Mouse (Mus musculus): ENCODE results near the gene Ppara.

The Ppara gene

DNA sequence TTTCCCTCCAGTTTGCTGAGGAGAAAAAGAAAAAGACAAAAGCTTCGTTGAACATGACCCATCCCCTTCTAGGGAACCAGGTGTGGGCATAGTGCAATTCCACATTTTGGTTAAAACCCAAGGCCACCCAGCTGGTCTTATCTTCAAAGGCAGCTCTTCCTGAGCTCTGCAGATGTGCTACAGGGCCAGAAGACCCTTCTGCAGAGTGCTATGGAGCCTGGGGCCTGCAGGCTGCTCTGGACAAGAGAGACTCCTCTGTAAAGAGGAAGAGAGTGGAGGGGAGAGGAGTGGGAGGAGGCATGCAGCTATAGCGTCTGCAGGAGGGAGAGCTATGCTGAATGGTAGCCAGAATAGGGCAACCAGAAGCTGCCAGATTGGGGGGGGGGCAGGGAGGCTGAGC lies 4.8 kb upstream of the Ppara start:
- no peak for DNase-seq

DNA sequence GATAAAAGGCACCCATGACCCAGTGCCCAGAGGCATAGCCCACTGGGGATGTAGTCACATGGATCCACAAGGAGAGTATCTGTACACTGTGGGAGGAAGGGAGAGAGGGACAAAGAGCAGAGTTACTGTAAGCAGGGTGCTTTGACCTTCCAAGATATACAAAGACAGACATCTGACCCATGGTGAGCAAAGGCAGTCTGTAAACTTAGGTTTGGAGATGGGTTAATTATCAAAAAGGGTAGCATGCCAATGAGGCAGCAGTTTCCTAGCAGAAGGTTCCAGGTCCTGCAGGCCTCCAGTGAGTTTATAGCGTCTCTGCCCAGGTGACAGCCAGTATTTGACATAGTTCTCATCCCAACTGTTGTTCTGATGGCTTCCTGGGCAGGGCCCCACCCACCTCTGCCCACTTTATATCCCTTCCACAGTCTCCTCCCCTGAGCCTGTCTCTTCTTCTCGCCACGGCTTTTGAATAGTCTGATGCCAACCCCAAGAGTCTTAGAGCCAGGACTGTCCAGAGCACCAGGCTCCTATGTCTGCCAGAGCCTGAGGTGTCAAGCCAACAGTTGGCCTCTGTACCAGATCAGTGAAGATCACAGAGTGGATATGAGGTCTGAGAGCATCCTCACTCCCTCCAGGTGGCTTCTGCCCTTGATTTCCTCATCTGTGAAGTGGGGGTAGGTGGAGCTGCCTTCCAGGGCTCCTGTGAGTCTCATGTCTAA lies 2.7 kb upstream of the Ppara start:
- DNase-seq, result no peak

DNA sequence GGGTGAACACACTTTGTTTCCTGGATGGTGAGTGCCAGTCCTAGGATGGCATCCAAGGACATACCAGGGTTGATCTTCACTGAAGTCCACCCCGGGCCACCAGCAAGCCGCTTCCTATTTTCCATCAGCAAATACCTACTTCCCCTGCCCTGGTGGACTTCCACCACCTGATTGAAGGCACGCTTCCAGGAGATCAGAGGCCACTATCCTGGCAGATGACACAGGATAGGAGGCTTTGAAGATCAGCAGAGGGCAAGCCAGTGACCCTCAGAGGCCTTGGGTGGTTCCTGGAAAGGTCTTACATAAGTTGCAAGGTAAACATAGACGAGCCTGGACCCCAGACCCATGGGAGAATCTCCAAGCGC lies 2.2 kb upstream of the Ppara start:
- no peak for DNase-seq

DNA sequence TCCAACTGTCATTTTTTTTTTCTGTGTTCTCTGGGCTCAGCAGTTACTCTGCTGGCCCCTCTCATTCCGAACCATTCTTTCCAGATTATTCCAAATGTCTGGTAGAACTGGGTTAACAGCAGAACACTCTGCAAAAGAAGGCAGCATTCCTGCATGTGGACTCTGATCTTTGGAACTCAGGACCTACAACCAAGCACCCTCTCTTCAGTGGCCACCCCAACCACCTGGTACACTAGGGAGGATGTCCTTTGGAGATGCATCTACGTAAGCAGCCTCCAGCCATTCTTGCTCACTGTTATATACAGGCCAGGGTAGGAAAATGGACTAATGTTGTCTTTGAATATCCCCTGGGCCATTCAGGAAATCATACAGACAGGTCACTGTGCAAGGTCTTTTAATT lies 1.1 kb upstream of the Ppara start:
- no peak for DNase-seq

DNA sequence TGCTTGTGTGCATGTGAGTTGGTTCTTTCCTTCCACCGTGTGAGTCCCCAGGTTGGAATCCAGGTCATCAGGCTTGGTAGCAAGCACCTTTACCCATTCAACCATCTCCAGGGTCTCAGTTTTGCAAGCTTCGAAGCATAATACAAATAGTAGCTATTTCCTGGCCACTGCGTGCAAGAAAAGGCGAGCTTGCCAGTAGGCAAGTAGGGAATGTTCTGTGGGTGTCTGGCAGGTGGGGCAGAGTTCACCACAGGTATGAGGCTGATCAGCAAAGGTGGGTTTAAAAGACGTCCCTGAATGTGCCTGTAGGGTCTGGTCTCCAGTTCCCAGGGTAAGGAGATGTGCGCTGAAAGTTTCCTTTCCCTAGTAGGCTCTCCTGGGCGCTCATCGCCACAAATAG lies 635 bp upstream of the Ppara start:
- no peak for DNase-seq

DNA sequence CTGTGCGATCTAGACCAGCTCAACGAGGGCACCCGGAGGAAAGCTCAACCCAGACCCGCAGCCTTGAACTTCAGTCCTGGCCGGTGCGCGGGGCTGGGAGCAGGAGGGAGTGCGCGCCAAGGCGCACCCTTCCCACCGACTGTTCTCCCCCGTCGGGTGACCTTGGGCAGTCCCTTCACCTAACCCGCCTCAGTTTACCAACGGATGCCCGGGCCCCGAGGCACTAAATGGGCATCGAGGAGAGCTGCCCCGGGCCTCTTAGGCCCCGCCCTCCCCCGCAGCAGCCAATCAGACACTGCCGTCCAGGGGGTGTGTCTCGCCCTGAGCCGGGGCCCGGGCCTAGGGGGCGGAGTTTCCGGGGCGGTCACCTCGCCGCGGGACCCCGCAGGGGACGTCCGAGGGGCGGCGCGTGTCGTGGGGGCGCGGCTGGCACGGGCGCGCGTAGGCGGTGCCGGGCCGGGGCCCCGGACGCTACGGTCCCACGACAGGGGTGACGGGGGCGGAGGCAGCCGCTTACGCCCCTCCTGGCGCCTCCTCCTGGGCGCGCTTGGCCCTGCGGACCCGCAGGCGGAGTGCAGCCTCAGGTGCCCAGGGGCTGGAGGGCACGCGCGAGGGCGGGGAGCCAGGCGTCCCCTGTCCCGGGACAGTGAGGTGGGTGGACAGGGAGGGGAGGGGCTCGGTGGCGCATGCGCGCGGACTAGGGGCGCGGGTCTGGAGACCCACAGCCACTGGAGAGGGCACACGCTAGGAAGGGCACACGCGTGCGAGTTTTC lies 466 bp downstream of the Ppara start:
- DNase-seq, result peak; percentile 100

DNA sequence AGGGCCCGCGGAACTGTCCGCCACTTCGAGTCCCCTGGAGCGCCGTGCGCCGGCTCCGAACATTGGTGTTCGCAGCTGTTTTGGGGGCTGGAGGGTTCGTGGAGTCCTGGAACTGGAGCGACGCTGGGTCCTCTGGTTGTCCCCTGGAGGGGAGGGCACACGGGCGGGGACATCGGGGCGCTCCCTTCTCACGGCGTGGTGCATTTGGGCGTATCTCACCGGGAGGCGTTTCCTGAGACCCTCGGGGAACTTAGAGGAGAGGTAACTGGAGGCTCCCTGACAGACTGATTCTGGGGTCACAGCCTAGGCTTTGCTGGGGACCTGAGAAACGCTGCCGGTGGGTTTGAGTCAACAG lies 1.0 kb downstream of the Ppara start:
- DNase-seq, result no peak

DNA sequence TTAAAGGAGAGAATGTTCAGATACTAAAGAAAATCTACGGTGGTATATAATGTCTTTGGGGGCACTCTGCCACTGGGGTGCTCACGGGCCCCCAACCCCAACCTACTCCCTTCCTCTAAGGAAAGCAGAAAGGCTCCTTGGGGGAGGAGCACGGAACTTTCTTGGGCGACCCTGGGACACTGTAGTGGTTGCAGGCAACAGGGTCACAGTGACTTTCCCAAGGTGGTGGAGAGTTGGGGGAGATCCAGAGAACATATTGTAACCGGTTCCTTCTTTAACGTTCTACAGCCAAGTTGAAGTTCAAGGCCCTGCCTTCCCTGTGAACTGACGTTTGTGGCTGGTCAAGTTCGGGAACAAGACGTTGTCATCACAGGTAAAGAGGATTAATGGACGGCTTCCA lies 1.7 kb downstream of the Ppara start:
- no peak for DNase-seq

DNA sequence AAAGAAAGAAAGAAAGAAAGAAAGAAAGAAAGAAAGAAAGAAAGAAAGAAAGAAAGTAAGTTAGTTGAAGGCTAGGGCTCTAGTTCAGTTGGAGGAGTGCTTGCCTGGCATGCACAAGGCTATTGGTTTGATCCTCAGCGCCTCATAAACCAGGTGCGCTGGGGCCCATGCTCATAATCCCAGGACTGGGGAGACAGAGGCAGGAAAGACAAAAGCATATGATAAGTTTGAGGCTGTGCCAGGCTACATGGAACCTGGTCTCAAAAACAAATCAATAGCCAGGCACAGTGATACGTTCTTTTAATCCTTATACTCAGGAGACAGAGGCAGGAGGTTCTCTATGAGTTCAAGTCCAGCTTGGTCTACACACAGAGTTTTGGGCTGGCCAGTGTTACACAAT lies 3.6 kb downstream of the Ppara start:
- DNase-seq, result no peak

DNA sequence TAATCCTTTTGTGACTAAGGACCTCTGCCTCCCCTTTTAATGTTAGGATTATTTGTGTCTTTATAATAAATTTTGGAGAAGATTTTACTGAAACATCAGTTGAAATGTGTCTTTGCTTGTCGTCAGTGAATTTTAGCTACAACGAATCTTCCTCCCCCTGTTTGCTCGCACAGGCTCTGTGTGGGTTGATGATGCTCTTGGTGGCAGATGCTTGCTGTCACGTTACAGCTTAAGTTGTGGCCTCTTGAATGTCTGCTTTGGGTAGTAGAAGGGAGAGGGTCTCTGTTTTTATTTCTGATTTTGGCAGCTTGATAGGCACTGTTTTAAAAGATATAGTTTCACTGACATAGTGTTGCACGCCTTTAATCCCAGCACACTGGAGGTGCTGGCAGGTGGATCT lies 4.2 kb downstream of the Ppara start:
- no peak for DNase-seq

DNA sequence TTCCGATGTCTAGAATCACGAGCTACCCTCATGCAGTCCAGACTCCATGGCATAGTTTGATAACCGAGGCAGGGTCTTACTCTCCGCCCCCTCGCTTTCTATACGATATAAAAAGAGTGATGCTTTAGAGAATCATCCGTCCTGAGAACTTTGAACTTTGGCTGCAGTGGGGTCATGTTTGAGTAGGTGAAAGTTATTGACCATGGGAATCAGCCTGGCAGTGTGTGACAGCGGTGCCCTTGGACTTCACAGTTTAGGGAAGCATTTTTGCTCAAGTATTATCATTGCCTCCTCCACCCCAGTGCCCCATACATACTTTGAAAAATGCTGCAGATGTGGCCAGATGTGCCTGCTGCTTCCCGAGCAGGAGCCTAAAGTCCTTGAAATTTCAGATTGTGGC lies 7.8 kb downstream of the Ppara start:
- DNase-seq, result peak; percentile 40

DNA sequence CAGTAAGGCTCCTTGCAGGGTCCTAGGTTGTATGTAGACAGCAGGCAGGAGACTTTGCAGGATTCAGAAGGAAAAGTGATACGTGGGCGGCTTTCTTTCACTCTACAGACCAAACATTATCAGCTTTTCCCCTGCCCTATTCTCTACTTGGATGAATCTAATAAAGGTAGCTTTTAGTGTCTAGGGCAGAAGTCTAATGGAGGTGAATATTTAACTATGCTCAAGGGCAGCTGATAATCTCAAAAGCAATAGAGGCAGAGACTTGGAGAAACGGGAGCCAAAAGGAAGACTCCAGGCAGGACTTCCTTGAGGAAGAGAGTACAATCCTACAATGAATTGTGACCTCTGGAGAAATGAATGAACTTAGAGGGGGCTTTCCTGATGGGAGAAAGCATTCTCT lies 9.2 kb downstream of the Ppara start:
- no peak for DNase-seq

DNA sequence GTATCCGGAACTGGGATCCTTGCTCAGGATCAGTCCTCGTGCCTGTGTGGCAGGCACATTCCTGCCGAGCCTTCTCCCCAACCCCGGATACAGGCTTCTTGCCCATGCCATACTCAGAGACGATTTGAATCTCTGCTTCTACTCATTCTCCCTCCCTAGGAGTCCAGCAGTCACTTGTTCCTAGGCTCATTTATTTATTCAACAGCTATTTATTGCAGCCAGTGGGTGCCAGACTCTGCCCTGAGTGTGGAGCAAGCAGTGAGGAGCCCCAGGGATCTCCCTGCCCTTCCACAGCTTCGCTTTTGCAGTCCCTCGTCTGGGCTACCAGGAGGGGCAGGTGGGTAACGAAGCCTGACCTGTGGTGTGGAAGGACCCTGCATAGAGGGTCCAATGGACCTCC lies 11.4 kb downstream of the Ppara start:
- DNase-seq, result peak; percentile 86

DNA sequence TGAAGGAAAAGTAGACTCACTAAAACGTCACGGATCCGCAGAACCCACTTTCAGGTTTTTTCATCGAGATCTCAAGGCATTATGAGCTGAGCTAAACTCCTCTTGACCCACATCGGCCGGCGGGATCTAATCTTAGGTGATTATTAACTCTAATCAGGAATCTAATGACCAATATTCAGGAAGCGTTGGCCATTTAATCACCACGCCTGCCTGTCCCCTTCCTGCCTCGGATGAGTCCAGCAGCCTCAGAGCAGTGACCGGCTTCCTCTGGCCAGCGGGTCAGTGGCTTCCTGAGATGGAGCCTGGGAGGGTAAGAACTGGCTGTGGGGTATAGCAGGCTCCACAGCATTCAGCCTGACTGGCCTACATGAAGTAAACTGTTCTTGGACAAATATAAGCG lies 11.9 kb downstream of the Ppara start:
- DNase-seq, result peak; percentile 94

DNA sequence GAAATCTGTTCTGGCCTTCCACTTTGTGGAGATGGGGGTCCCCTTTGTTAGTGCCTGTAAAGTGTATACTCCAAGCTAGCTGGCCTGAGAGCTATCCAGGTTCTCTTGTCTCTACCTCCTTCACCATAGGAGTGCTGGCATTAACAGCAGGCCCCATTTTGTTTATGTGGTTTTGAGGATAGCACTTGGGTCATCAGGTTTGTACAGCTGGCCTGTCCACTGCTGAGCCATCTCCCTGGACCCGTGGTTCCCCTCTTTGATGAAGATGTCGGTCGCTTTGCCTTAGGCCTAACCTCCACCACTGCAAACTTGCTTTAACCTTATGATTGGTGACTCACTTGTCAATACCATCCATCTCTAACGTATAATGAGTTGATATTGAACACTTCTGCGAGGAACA lies 13.2 kb downstream of the Ppara start:
- DNase-seq, result peak; percentile 76

DNA sequence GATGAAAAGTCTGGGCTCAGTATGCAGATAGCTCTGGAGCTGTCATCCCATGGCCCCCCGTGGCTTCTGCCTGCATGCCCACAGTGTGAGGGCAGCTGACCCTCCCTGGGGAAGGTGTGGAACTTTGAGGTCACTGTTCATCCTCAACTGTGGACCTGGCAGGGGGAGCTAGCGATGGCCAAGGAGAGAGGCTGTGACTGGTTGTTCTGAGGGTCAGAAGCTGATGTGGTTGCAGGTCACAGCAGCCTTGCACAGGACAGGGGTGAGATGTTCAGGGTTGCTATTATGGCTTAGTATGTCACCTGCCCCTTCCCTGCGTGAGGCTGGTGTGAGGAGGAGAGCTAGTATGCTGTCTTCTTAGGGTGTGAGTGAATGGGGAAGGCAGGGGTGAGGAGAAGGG lies 13.7 kb downstream of the Ppara start:
- DNase-seq, result peak; percentile 66

DNA sequence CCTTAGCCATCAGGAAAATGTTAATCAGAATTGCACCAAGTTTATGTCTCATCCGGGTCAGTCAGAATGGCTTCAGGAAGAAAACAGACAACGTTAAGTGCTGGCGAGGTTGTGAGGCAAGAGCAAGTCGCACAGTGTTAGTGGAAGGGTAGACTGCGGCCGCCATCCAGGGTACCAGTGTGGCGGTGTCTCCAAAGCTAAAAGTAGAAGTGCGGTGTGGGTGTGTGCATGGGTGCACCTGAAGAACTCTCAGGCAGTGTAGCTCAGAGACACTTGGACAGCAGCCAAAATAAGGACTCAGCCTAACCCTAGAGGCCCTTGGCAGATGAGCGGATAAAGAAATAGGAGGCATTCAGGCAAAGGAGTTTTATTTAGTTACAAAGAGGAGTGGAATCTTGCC lies 14.4 kb downstream of the Ppara start:
- peak; percentile 77 for DNase-seq

DNA sequence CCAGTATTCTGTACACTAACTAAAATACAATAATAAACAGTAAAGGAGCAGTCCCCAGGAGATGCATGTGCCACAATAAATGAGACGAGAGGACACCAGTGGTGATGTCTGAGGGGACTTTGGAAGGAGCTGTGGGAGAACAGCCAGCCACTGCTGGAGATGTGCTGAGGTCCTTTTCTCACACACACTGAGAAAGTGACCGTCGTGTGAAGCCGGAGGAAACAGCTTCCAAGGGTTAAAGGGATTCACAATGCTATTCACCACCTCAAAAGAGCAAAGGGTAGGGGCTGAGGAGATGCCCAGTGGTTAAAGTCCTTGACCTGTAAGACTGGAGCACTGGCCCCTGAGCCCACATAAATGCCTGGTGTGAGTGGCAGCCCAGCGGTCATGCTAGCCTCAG lies 15.3 kb downstream of the Ppara start:
- no peak for DNase-seq

DNA sequence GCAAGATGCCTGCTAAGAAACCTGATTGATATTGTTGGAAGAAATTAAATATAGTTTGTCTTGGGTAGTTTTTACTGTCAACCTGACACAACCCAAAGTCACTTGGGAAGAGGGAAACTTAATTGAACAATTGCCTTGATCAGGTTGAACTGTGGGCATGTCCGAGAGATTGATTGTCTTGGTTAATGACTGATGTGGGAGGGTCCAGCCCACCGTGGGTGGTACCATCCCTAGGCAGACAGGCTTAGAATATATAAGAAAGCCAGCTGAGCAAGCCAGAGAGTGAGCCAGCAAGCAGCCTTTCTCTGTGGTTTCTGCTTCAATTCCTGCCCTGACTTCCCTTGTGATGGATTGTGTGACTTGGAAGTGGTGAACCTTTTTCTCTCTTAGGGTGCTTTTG lies 17.9 kb downstream of the Ppara start:
- peak; percentile 53 for DNase-seq

DNA sequence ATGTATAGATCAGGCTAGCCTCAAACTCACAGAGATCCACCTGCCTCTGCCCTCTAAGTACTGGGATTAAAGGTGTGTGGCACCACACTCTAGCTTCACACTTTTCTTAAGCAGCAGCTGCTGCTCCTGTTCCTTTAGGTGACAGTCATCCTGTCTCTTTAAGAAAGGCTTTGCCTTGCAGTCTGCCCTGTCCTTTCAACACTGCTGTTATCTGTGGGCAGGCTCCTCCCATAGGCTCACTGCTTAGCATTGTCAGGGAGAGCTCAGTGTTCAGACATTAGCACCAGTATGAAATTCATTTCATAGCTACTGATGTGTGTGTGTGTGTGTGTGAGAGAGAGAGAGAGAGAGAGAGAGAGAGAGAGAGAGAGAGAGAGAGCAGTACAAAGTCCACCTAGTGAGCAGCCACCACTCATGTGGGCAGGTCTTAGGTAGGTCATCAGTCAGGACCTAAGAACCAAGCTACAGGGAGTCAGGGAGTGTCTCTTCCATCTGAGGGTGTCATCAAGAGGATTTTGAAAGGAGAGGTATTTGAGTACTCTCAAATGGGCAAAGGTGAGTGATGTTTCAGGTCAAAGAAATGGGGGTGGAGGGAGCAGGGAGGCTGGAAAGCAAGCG lies 19.4 kb downstream of the Ppara start:
- peak; percentile 79 for DNase-seq

DNA sequence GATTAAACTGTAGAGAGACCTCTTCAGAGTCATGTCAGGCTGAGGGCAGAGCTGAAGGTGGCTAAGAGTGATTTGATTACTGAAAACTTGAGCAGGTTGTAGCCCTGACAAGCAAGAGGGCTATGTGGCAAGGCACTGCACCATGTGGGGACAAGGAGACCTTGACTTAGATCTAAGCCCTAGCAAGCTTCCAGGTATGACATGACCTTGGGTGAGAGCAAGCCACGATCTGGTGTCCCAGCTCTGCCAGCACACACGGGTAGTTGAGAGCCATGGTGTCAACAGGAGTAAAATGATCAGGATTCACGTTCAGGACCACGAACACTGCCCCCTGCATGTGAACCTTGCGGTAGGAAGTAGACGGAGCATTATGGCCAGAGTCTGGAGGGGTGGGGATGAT lies 20.4 kb downstream of the Ppara start:
- peak; percentile 88 for DNase-seq

DNA sequence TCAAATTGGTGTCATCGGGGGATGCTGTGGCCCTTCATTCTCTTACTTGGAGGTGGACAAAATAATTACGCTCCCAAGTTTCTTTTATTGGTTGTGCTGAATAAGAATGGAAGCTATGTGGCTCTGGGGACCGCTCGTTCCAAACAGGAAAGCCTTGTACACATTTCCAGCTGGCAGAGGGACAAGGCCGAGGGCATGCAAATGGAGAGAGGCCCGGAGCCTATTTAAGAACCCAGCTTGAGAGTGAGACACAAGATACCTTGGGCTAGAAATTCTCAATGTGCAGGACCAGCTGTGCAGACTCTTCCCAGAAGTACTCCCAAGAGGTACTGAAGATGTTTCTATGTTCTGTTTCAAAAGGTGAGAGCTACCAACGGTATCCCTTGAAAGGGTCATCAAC lies 21.8 kb downstream of the Ppara start:
- DNase-seq, result peak; percentile 95

DNA sequence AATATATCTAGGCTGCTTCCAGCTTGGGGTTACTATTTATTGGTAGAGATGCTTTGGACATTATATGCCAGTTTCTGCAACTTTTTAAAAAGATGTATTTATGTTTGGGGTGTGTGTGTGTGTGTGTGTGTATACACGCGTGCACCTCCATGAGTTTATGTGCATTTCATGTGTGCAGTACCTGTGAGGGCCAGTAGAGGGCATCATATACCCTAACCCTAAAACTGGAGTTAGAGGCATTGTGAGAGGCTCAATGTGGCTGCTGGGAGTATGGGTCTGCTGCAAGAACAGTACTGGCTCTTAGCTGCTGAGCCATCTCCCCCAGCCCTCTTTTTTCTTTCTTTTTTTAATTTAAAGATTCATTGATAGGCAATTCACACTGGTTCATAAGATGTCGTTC lies 23.0 kb downstream of the Ppara start:
- peak; percentile 14 for DNase-seq

DNA sequence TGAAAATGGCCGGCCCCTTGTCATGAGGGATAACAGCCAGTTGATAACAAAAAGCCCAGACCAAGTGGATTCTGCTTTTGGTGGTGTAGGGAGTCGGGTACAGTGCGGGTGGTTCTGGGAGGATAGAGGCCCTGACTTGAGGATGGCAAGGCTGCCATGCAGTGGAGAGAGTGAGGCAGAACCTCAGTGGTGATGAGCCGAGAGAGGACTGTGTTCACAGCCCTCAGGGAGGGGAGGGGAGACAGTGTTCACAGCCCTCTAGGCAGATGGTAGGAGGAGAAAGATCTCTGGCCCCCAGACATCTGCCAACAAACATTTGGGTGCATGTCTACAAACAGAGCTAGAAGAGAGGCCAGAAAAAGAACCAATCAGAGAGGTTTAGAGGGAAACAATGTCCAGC lies 28.0 kb downstream of the Ppara start:
- peak; percentile 79 for DNase-seq

DNA sequence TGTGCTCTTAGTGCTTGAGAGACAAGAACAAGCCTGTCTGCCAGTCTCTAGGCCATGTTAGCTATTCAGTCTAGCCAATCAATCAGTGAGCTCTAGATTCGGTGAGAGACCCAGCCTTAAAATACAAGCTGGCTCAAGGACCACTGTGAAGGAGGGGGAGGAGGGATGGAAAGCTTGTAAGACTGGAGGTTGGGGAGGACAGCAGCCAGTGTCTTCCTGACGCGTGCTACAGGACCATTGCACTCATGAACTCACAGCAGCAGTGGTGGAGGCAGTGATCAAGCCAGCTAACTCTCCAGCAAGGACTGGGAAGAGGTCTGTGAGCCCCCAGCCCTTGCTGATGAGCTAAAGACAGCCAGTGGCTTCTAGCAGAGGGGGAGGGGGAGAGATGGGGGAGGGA lies 30.2 kb downstream of the Ppara start:
- DNase-seq, result peak; percentile 56
